Mouse (Mus musculus) heart, embryonic 11.5 days (tissue): ENCODE data around the gene Ppp1r14b. TPM values are rescaled to one million over a fixed set of nuclear protein-coding genes. Genes with fewer than 3 reads are reported as not detected.

Experiments used
- ATAC-seq: fragments of 200-750 bp; cut with Nextera tagmentation; replicated peaks from 2 replicates; pipeline ENCODE4 v1.8.0; 2017; ENCODE audit warnings: moderate library complexity; ENCODE audit not compliant: insufficient number of reproducible peaks, low FRiP score, low TSS enrichment
- H3K27ac ChIP-seq: fragments of 300-500 bp; sonication (generic); 2 replicates; pipeline ENCODE4 v1.5.1; 2014; ENCODE audit warnings: mild to moderate bottlenecking, low read depth, low read length
- H3K27me3 ChIP-seq: fragments of 300-500 bp; sonication (generic); 2 replicates; pipeline ENCODE4 v1.6.1; 2014; ENCODE audit warnings: mild to moderate bottlenecking, low read length, mixed read lengths; ENCODE audit not compliant: control insufficient read depth, insufficient read depth
- H3K36me3 ChIP-seq: fragments of 300-500 bp; sonication (generic); 2 replicates; pipeline ENCODE4 v1.6.1; 2014; ENCODE audit warnings: mild to moderate bottlenecking, low read length, moderate library complexity, mixed read lengths; ENCODE audit not compliant: control insufficient read depth, insufficient read depth
- H3K4me1 ChIP-seq: fragments of 300-500 bp; sonication (generic); 2 replicates; pipeline ENCODE4 v1.6.1; 2014; ENCODE audit warnings: low read length; ENCODE audit not compliant: control insufficient read depth, insufficient read depth
- H3K4me2 ChIP-seq: fragments of 300-500 bp; sonication (generic); 2 replicates; pipeline ENCODE4 v1.6.1; 2014; ENCODE audit warnings: mild to moderate bottlenecking, moderate library complexity
- H3K4me3 ChIP-seq: fragments of 300-500 bp; sonication (generic); 2 replicates; pipeline ENCODE4 v1.5.1; 2014; ENCODE audit warnings: low read depth, low read length
- H3K9ac ChIP-seq: fragments of 300-500 bp; sonication (generic); 2 replicates; pipeline ENCODE4 v1.6.1; 2014; ENCODE audit warnings: mild to moderate bottlenecking, low read depth, low read length, moderate library complexity
- H3K9me3 ChIP-seq: fragments of 300-500 bp; sonication (generic); replicated peaks from 2 replicates; pipeline ENCODE4 v1.6.1; 2016; ENCODE audit warnings: low read length; ENCODE audit not compliant: control insufficient read depth
- WGBS: fragments of 180-500 bp; shearing (Covaris S2); extraction: QIAGEN DNeasy Blood & Tissue Kit; methylation state at CpG from one replicate; pipeline ENCODE4 v1.1.7; 2014; ENCODE audit not compliant: insufficient replicate concordance; 5-methylcytosine and 5-hydroxymethylcytosine counted together
- polyA plus RNA-seq: library from polyadenylated mRNA; unstranded; fragments of >200 nt; fragmentation: Nextera tagmentation; extraction: Ambion mirVana; gene quantifications from 2 replicates; pipeline ENCODE4 v1.2.1, GENCODE M21; 2014

Gene Ppp1r14b
- polyA plus RNA-seq, 1 experiment from 2014 or later = 162 TPM

DNA sequence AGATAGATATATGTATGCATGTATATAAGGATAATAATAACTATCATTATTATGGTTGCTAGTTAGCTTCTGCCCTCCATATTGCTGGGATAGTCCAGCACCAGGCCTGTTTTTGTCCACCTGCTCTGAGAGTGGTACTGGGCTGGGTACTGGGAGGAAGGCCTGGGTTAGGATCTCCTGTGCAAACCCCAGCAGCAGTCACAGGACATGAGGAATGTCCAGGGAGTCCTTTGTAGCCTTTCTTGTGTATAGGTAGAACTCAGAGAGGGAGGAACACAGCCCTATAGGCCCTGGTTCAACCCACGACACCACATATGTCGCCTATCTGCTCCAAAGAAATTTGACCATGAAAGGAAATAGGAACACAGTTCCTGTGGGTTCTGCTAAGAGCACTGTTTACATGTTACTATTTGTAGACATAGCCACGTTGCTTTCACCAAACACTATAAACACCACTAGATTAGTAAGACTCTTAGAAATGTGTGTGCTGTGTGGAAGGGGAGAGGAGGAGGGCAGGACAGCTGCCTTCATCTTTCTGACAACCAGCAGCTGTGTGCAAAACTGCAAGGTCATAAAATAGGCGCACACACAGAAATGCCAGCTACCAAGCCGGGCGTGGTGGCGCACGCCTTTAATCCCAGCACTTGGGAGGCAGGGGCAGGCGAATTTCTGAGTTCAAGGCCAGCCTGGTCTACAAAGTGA, 32.3 kb downstream of the Ppp1r14b start:
- Histone ChIP-seq H3K36me3 (no peaks in the 10 kb centered on the region), H3K4me1 (no peaks in the 10 kb centered on the region), H3K4me3 (no peak overlapping the region), H3K9ac (no peak overlapping the region), H3K27me3 (no peaks in the 10 kb centered on the region), H3K9me3 (no peaks in the 10 kb centered on the region), H3K4me2 (no peak overlapping the region), H3K27ac (no peak overlapping the region)
- 77% methylated on average over 9 of the region's 9 CpGs for WGBS
- no peak for ATAC-seq

DNA sequence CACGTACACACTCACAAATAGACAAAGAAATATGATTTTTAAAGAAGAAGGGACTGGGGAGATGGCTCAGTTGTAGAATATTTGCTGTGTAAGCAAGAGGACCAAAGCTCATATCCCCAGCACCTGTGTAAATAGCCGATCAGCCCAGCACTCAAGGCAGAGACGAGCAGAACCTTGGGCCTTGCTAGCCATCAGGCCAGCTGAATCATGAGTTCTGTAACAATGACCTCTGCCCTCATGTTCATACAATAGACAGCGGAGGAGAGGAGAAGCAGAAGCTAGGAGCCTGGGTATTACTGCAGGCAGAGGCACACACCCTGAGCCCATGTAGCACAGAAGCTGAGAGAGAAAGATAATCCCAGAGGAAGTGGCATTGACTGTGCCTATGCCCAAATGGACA, 37.7 kb downstream of the Ppp1r14b start:
- no peaks in the 10 kb centered on the region for H3K4me1 ChIP-seq
- no peak overlapping the region for H3K4me2 ChIP-seq
- no peaks in the 10 kb centered on the region for H3K9me3 ChIP-seq
- 82% methylated on average over 4 of the region's 4 CpGs for WGBS
- no peaks in the 10 kb centered on the region for H3K36me3 ChIP-seq
- no peak for ATAC-seq
- H3K4me3 ChIP-seq = no peak overlapping the region
- no peak overlapping the region for H3K27ac ChIP-seq
- no peak overlapping the region for H3K9ac ChIP-seq
- H3K27me3 ChIP-seq = no peaks in the 10 kb centered on the region

DNA sequence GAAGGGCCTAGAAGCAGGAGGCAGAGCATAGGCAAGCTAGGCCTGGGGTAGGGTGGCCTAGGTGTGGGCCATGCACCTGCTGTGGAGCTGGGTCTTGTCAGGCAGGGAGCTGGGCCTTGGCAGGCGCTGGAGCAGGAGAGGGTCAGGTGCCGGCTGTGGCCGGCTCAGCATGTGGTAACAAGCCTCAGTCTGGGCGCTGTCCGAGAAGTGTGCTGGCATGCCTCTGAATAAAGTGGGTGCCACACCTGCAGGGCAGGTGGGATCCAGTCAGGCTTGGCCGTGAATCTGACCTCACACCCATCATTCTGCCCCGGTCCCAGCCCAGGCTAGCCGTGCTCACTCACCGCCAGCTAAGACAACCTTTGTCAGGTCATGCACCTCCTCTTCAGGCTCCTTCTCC, 39.2 kb downstream of the Ppp1r14b start:
- Histone ChIP-seq H3K4me2 (no peak overlapping the region), H3K9me3 (no peaks in the 10 kb centered on the region), H3K36me3 (peaks cover 3% of the 10 kb centered on the region), H3K27ac (no peak overlapping the region), H3K27me3 (no peaks in the 10 kb centered on the region), H3K9ac (no peak overlapping the region), H3K4me3 (no peak overlapping the region), H3K4me1 (peaks cover 12% of the 10 kb centered on the region)
- 89% methylated on average over 9 of the region's 9 CpGs for WGBS
- ATAC-seq = no peak

DNA sequence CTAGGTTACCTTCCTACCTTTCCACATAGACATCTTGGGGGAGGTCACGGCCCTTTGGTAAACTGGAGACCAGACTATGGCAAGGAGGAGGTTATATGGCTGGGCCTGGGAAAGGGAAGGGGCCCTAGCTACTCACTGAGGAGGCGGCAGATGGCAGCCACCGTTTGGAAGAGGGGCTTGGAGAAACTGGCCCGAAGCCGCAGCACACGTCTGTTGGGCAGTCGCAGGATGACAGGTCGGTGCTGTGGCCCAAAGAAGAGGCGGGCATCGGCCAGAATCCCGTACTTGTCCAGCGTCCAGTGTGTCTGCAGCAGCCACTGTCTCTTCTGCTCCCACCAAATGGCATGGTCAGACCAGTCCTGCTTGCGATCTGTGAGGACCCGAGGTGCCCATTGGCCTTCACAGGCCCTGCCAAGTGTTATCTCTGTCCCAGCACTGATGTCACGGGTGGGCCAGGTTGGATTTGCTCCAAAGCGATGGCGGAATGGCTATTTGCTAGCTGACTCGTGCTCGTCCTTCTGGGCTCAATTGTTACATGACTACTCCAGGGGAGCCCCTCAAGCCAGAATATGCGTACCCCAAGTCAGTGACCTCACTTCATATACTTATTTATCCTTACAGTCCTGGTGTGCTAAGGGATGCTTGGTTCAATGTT, 39.8 kb downstream of the Ppp1r14b start:
- Histone ChIP-seq H3K36me3 (peaks cover 5% of the 10 kb centered on the region), H3K4me1 (peaks cover 16% of the 10 kb centered on the region), H3K4me2 (no peak overlapping the region), H3K9me3 (no peaks in the 10 kb centered on the region), H3K27ac (no peak overlapping the region), H3K9ac (no peak overlapping the region), H3K4me3 (no peak overlapping the region), H3K27me3 (no peaks in the 10 kb centered on the region)
- ATAC-seq = no peak
- 84% methylated on average over 20 of the region's 20 CpGs for WGBS

DNA sequence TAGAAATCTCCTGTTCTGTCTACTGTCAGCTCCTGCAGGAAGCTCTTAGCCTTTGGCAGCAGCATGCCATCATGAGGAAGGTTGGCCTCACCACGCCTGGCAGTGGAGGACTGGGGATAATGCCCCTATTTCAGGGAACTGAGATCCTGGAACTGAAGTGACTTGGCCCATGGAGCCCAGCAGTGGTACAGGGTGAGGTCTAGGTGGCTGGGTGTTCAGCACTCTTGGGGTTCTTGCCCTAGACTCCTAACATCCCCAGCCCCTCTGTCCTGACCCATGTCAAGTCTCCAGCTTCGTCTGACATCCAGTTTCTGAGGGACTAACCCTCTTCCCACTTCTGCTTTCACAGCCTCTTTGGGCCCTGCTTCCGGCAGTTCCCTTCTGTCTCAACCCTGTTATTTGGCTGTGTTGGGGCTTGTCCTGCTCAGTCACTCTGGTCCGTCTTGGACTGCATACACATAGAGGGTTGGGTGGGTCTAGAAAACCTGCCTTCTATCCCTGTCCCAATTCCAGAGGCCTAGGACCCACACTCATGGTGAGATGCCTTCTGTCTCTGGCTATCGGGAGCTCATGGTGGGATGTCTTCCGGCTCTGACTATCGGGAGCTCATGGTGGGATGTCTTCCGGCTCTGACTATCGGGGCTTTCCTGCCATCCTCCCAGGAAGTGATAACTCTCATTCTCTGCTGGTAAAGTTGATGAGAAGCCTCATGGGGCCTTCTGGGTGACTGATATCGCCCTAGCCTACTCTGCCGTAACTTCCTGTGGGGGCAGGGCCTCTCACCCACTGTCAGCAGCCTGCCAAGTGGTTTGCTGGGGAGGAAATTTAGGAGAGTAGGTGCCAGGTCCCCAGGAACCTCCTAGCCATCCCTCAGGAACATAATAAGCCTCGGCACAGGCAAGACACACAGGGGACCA, 43.0 kb downstream of the Ppp1r14b start:
- peaks cover 26% of the 10 kb centered on the region for H3K36me3 ChIP-seq
- H3K9ac ChIP-seq = peak overlapping the region; percentile 64
- H3K27me3 ChIP-seq = no peaks in the 10 kb centered on the region
- H3K4me3 ChIP-seq = no peak overlapping the region
- no peak for ATAC-seq
- peak overlapping the region; percentile 37; the same call in 1 of the 2 replicates for H3K4me2 ChIP-seq
- H3K9me3 ChIP-seq = no peaks in the 10 kb centered on the region
- 57% methylated on average over 12 of the region's 12 CpGs for WGBS
- H3K4me1 ChIP-seq = peaks cover 16% of the 10 kb centered on the region
- H3K27ac ChIP-seq = peak overlapping the region; percentile 66

GRCm38 (mm10) chr19:7018546-7018945, 43.8 kb downstream of the Ppp1r14b start:
- no peak for ATAC-seq
- 85% methylated on average over 11 of the region's 11 CpGs for WGBS
- Histone ChIP-seq H3K4me2 (peak overlapping the region; percentile 37; the same call in 1 of the 2 replicates), H3K27ac (peak overlapping the region; percentile 66), H3K9ac (peak overlapping the region; percentile 64; the same call in 1 of the 2 replicates), H3K9me3 (no peaks in the 10 kb centered on the region), H3K27me3 (no peaks in the 10 kb centered on the region), H3K36me3 (peaks cover 26% of the 10 kb centered on the region), H3K4me3 (no peak overlapping the region; the same call in 1 of the 2 replicates), H3K4me1 (peaks cover 16% of the 10 kb centered on the region)

DNA sequence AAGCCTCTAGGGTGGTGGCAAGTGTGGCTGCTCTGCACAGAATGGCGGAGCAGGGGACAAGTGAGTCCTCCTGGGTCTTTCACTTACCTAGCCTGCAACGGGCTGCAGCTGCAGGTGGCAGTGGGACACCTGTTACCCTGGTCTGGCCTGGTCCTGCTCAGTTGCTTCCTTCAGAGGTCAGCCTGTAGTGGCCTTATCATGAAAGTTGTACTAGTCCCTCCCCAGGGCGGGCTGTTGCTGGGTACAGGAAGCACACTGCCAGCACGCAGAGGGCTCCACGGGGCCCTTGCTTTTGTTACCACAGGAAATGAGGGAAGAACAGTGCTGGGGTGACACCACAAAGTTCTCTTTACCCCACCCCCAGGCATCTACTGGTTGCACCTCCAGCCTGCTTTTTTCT, 44.4 kb downstream of the Ppp1r14b start, which contains the start of gene Fermt3:
Gene Fermt3, minus strand, starts transcription at position 279 of the 400 bp plus-strand sequence.
- H3K4me3 ChIP-seq = peak within 1 kb of the TSS; percentile 21; the same call in 1 of the 2 replicates
- H3K9me3 ChIP-seq = no peaks in the 10 kb centered on the region
- ATAC-seq = peak; percentile 37
- 55% methylated on average over 5 of the region's 5 CpGs for WGBS
- H3K4me1 ChIP-seq = peaks cover 16% of the 10 kb centered on the region
- no peaks in the 10 kb centered on the region for H3K27me3 ChIP-seq
- H3K9ac ChIP-seq = peak within 1 kb of the TSS; percentile 64; the same call in 1 of the 2 replicates
- H3K36me3 ChIP-seq = peaks cover 28% of the 10 kb centered on the region
- H3K4me2 ChIP-seq = peak within 1 kb of the TSS; percentile 37; the same call in 1 of the 2 replicates
- H3K27ac ChIP-seq = peak within 1 kb of the TSS; percentile 66

- Histone ChIP-seq H3K27me3 (no peaks in the 10 kb centered on the region), H3K27ac (no peak overlapping the region), H3K9ac (no peak overlapping the region), H3K4me3 (no peak overlapping the region), H3K9me3 (no peaks in the 10 kb centered on the region), H3K36me3 (peaks cover 37% of the 10 kb centered on the region), H3K4me2 (no peak overlapping the region), H3K4me1 (peaks cover 16% of the 10 kb centered on the region)
- ATAC-seq = 0 out of 2 replicates have a peak, but pooled peaks have one; percentile 55
- 45% methylated on average over 3 of the region's 3 CpGs for WGBS
Observed at GRCm38 (mm10) chr19:7020224-7020641, 45.5 kb downstream of the Ppp1r14b start.
